Mouse (Mus musculus): ENCODE results near the gene Gpbar1.

- TF ChIP-seq CTCF (IDR thresholded peaks at IDR 0.05; ENCODE audit: low read depth) (no peak), EP300 (IDR thresholded peaks at IDR 0.05; ENCODE audit: low read depth) (no peak)
Measured at GRCm38 (mm10) chr1:74281372-74281771, 3.0 kb downstream of the Gpbar1 start.
